Comparison of ENCODE assay signal across 8 mouse cellular contexts in genomic region chr5:150049946-150050345, GRCm38 (mm10). TPM values are rescaled to one million over a fixed set of nuclear protein-coding genes. Genes with fewer than 3 reads are reported as not detected.
A peak's percentile ranks its signal among the peaks of the same experiment; 100 is the strongest.
DNase-seq lines count a peak whose midpoint lies in the region; ATAC-seq and TF ChIP-seq lines count a peak whose summit lies in the region.

No protein-coding gene starts in this region.

- no peak overlapping the region for H3K4me3 ChIP-seq in heart, embryonic 10.5 days
- H3K4me3 ChIP-seq in midbrain, postnatal 0 days (ENCODE audit: low read depth, low read length) = no peak overlapping the region
- H3K4me3 ChIP-seq in midbrain, embryonic 15.5 days = no peak overlapping the region
- no peak overlapping the region for H3K4me3 ChIP-seq in bone marrow, adult 2 months (replicated peaks; ENCODE audit: control insufficient read depth, low read depth, low read length)

- H3K4me1 ChIP-seq in heart, embryonic 10.5 days = no peaks in the 10 kb centered on the region
- no peaks in the 10 kb centered on the region for H3K4me1 ChIP-seq in midbrain, postnatal 0 days (ENCODE audit: insufficient read depth, low read length)
- H3K4me1 ChIP-seq in midbrain, embryonic 15.5 days = no peaks in the 10 kb centered on the region
- peaks cover 2% of the 10 kb centered on the region; the same call in 1 of the 2 replicates for H3K4me1 ChIP-seq in bone marrow, adult 2 months (ENCODE audit: control insufficient read depth, insufficient read depth, low read length)

- WGBS in heart, embryonic 10.5 days = 49% methylated on average over 7 of the region's 7 CpGs
- 65% methylated on average over 7 of the region's 7 CpGs for WGBS in midbrain, postnatal 0 days
- WGBS in midbrain, embryonic 15.5 days = 58% methylated on average over 7 of the region's 7 CpGs
- 61% methylated on average over 7 of the region's 7 CpGs for WGBS in bone marrow, adult 2 months

- peak; percentile 13 to 31 for DNase-seq in heart, adult 18-20 months
- DNase-seq in heart, embryonic 10.5 days (ENCODE audit: low spot score) = no peak
- no peak for DNase-seq in midbrain, postnatal 0 days (ENCODE audit: low spot score)
- peak; percentile 52 to 65 for DNase-seq in layer of hippocampus, postnatal 10 days (ENCODE audit: low spot score in 2 of 2)
- DNase-seq in adipocyte (ENCODE audit: low spot score) = no peak
- DNase-seq in spleen, postnatal 14 days (ENCODE audit: low spot score in 2 of 2) = no peak

- TF ChIP-seq POLR2A in bone marrow, adult 2 months (IDR thresholded peaks at IDR 0.05; ENCODE audit: borderline replicate concordance, control insufficient read depth, low read depth, low read length) = no peak

- H3K4me2 ChIP-seq in midbrain, postnatal 0 days (ENCODE audit: low read depth, low read length, poor library complexity, severe bottlenecking) = no peak overlapping the region
- no peak overlapping the region for H3K4me2 ChIP-seq in midbrain, embryonic 15.5 days

- ATAC-seq in midbrain, postnatal 0 days (ENCODE audit: low FRiP score) = no peak
- ATAC-seq in midbrain, embryonic 15.5 days (replicated peaks) = no peak

- no peaks in the 10 kb centered on the region for H3K9me3 ChIP-seq in heart, embryonic 10.5 days
- no peaks in the 10 kb centered on the region for H3K9me3 ChIP-seq in midbrain, postnatal 0 days (ENCODE audit: low read length)
- no peaks in the 10 kb centered on the region for H3K9me3 ChIP-seq in midbrain, embryonic 15.5 days

- no peak overlapping the region for H3K9ac ChIP-seq in midbrain, postnatal 0 days (replicated peaks; ENCODE audit: low read length, poor library complexity, severe bottlenecking)
- no peak overlapping the region for H3K9ac ChIP-seq in midbrain, embryonic 15.5 days

- H3K27me3 ChIP-seq in heart, embryonic 10.5 days (ENCODE audit: insufficient read depth, poor library complexity, severe bottlenecking) = no peaks in the 10 kb centered on the region
- no peaks in the 10 kb centered on the region for H3K27me3 ChIP-seq in midbrain, postnatal 0 days (ENCODE audit: insufficient read depth, low read length)
- no peaks in the 10 kb centered on the region for H3K27me3 ChIP-seq in midbrain, embryonic 15.5 days (replicated peaks)

- peak; percentile 62 for TF ChIP-seq CTCF in midbrain, postnatal 0 days (IDR thresholded peaks at IDR 0.05)
- peak; percentile 55; the same call in 1 of the 2 replicates for TF ChIP-seq CTCF in bone marrow, adult 2 months (IDR thresholded peaks at IDR 0.05; ENCODE audit: control insufficient read depth, insufficient read depth, low read length)

- H3K36me3 ChIP-seq in heart, embryonic 10.5 days = no peaks in the 10 kb centered on the region
- H3K36me3 ChIP-seq in midbrain, postnatal 0 days (ENCODE audit: insufficient read depth, low read length) = no peaks in the 10 kb centered on the region
- no peaks in the 10 kb centered on the region for H3K36me3 ChIP-seq in midbrain, embryonic 15.5 days (replicated peaks)

- no peak overlapping the region for H3K27ac ChIP-seq in heart, embryonic 10.5 days
- H3K27ac ChIP-seq in midbrain, postnatal 0 days (ENCODE audit: low read depth, low read length) = no peak overlapping the region
- no peak overlapping the region for H3K27ac ChIP-seq in midbrain, embryonic 15.5 days
- H3K27ac ChIP-seq in bone marrow, adult 2 months (ENCODE audit: control insufficient read depth, insufficient read depth, low read depth, low read length, poor library complexity) = no peak overlapping the region

RNA-seq across cellular contexts. Expression of gene Rxfp2, which starts 31.5 kb away (rescaled TPM):
- total RNA-seq in heart, adult 18-20 months (2021) = not detected
- polyA plus RNA-seq in heart, embryonic 10.5 days (2016; fragmentation: Nextera tagmentation; extraction: Ambion mirVana) = 0.36 and 0.59 TPM in 2 replicates
- total RNA-seq in midbrain, postnatal 0 days (2014; rRNA removed) = 0.38 and 1.5 TPM in 2 replicates
- 1.4 and 1.6 TPM in 2 replicates for polyA plus RNA-seq in midbrain, postnatal 0 days (2015; fragmentation: Nextera tagmentation; extraction: Ambion mirVana)
- polyA plus RNA-seq in midbrain, embryonic 15.5 days (2015; fragmentation: Nextera tagmentation; extraction: Ambion mirVana) = 1.2 and 1.4 TPM in 2 replicates
- polyA plus RNA-seq in bone marrow, adult 2 months (2011; ENCODE audit: insufficient read depth, insufficient read length, low replicate concordance, missing spikeins) = not detected in 2 replicates
- total RNA-seq in layer of hippocampus, postnatal 10 days (2021) = under 1 TPM; 0.41 to 0.60 TPM

Comparison
In these comparisons a context has a peak if more than half of its experiments do, and no peak if none do; other contexts are left out.
1. DNase-seq: peak in heart, adult 18-20 months (2 of 2) and layer of hippocampus, postnatal 10 days (2 of 2); none in heart, embryonic 10.5 days (single experiment), midbrain, postnatal 0 days (single experiment), adipocyte (single experiment) and spleen, postnatal 14 days (0 of 2).